Mouse (Mus musculus) stomach, postnatal 0 days (tissue): Measurements from ENCODE around the gene Wasf2. TPM values are rescaled to one million over a fixed set of nuclear protein-coding genes. Genes with fewer than 3 reads are reported as not detected.

Experiments used
- ATAC-seq: fragments of 200-750 bp; cut with Nextera tagmentation; 2 replicates; pipeline ENCODE4 v1.8.0; 2017; ENCODE audit not compliant: low FRiP score, low TSS enrichment
- DNase-seq: peaks from one replicate; pipeline ENCODE4 v3.0.0-alpha.2; 2016; ENCODE audit warnings: low spot score
- H3K27ac ChIP-seq: fragments of 300-500 bp; sonication (generic); replicated peaks from 2 replicates; pipeline ENCODE4 v1.5.1; 2014; ENCODE audit warnings: mild to moderate bottlenecking, control low read depth
- H3K27me3 ChIP-seq: fragments of 300-500 bp; sonication (generic); 2 replicates; pipeline ENCODE4 v1.6.1; 2014; ENCODE audit warnings: low read length; ENCODE audit not compliant: control insufficient read depth, insufficient read depth
- H3K36me3 ChIP-seq: fragments of 300-500 bp; sonication (generic); 2 replicates; pipeline ENCODE4 v1.6.1; 2014; ENCODE audit warnings: low read length, mixed read lengths; ENCODE audit not compliant: control insufficient read depth, insufficient read depth
- H3K4me1 ChIP-seq: fragments of 300-500 bp; sonication (generic); replicated peaks from 2 replicates; pipeline ENCODE4 v1.6.1; 2014; ENCODE audit warnings: antibody characterized with exemption; ENCODE audit not compliant: control insufficient read depth, insufficient read depth
- H3K4me2 ChIP-seq: fragments of 300-500 bp; sonication (generic); replicated peaks from 2 replicates; pipeline ENCODE4 v1.6.1; 2014; ENCODE audit warnings: low read depth, mild to moderate bottlenecking, control low read depth, moderate library complexity
- H3K4me3 ChIP-seq: fragments of 300-500 bp; sonication (generic); 2 replicates; pipeline ENCODE4 v1.5.1; 2014; ENCODE audit warnings: low read depth, low read length, control low read depth
- H3K9ac ChIP-seq: fragments of 300-500 bp; sonication (generic); 2 replicates; pipeline ENCODE4 v1.6.1; 2014; ENCODE audit warnings: mild to moderate bottlenecking, low read length, control low read depth, mixed read lengths
- H3K9me3 ChIP-seq: fragments of 300-500 bp; sonication (generic); 2 replicates; pipeline ENCODE4 v1.6.1; 2016; ENCODE audit warnings: low read length; ENCODE audit not compliant: control insufficient read depth
- CTCF ChIP-seq: IDR thresholded peaks from 2 replicates; pipeline ENCODE4 v1.5.1; 2016; ENCODE audit warnings: antibody characterized with exemption, low read depth, mild to moderate bottlenecking, moderate library complexity
- EP300 ChIP-seq: optimal IDR thresholded peaks from 2 replicates; pipeline ENCODE3; 2016; ENCODE audit warnings: antibody characterized with exemption
- WGBS: fragments of 180-500 bp; shearing (Covaris S2); extraction: QIAGEN DNeasy Blood & Tissue Kit; methylation state at CpG from one replicate; pipeline ENCODE4 v1.1.7; 2014; 5-methylcytosine and 5-hydroxymethylcytosine counted together
- polyA plus RNA-seq: library from polyadenylated mRNA; unstranded; fragments of >200 nt; fragmentation: Nextera tagmentation; extraction: Ambion mirVana; gene quantifications from 2 replicates; pipeline ENCODE4 v1.2.1, GENCODE M21; 2015

Wasf2 gene
- polyA plus RNA-seq, 1 experiment from 2014 or later = 84.2 TPM

DNA sequence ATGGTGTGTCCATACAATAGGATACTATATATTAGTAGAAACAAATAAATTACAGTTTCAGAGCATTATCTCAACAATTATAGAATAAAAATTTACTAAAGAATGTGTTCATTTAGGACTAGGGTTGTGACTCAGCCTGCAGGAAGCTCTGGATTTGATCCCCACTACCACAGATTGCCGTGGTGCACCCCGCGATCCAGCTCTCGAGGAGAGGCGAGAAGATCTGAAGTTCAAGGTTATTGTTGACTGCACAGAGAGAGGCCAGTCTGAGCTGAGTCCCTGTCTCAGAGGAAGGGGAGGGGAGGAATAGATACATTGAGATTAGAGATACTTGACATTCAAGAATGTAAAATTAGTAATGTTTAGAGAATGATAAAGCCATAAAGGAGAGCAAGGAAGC is 24.7 kb downstream of the Wasf2 start:
- Histone ChIP-seq H3K4me1 (no peaks in the 10 kb centered on the region; the same call in 1 of the 2 replicates), H3K9me3 (no peaks in the 10 kb centered on the region), H3K36me3 (no peaks in the 10 kb centered on the region), H3K4me3 (no peak overlapping the region), H3K9ac (no peak overlapping the region), H3K27ac (no peak overlapping the region), H3K4me2 (no peak overlapping the region), H3K27me3 (no peaks in the 10 kb centered on the region)
- DNase-seq = no peak
- 79% methylated on average over 5 of the region's 5 CpGs for WGBS
- TF ChIP-seq EP300 (no peak), CTCF (no peak)
- no peak for ATAC-seq

DNA sequence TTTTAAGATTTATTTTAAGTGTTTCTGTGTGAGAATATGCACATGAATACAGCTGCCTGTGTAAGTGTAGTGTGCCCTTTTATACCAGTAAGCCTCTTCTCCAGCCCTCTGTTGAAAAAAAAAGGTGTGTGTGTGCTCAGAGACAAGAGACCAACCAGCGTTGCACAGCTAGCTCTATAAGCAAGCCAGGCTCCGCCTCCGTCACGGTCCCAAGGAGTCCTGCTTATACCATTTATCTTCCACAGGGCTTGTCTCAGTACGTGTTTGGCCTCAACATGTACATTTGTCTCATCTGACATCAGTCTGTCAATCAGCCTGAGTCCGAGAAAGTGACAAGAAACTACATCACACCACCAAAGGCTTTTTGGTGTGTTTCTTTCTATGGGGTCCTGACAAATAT is 25.4 kb downstream of the Wasf2 start:
- Histone ChIP-seq H3K4me1 (no peaks in the 10 kb centered on the region; the same call in 1 of the 2 replicates), H3K4me2 (no peak overlapping the region), H3K9ac (no peak overlapping the region), H3K27ac (no peak overlapping the region), H3K36me3 (0 out of 2 replicates have a peak, but pooled peaks cover 2% of the 10 kb centered on the region), H3K4me3 (no peak overlapping the region), H3K9me3 (no peaks in the 10 kb centered on the region), H3K27me3 (no peaks in the 10 kb centered on the region)
- DNase-seq = no peak
- no peak for ATAC-seq
- WGBS = 74% methylated on average over 6 of the region's 6 CpGs
- no peak for TF ChIP-seq EP300
- TF ChIP-seq CTCF = no peak

DNA sequence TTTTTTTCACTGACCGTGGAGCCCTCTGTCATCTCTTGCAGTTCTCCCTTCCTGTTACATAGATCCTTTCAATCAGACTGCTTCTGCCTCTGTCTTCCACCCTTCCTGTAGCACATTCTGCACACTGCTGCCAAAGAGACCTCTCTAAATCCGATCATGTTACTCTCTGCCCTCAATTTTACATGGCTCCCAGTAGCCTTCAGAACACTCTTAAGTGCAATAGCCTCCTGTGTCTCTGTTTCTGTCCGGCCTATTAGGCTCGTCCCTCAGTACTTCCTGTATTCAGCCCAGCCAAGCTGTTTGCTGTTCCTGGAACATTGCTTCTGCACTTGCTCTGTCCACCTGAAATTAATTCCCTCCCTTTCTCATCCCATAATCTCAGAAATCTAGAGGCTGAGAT is 26.1 kb downstream of the Wasf2 start:
- H3K27ac ChIP-seq = no peak overlapping the region
- H3K4me2 ChIP-seq = no peak overlapping the region
- no peaks in the 10 kb centered on the region; the same call in 1 of the 2 replicates for H3K4me1 ChIP-seq
- no peak overlapping the region for H3K9ac ChIP-seq
- no peaks in the 10 kb centered on the region for H3K9me3 ChIP-seq
- no peak for TF ChIP-seq EP300
- no peaks in the 10 kb centered on the region for H3K27me3 ChIP-seq
- 0 out of 2 replicates have a peak, but pooled peaks cover 2% of the 10 kb centered on the region for H3K36me3 ChIP-seq
- no peak overlapping the region for H3K4me3 ChIP-seq
- no peak for ATAC-seq
- 74% methylated on average over 4 of the region's 4 CpGs for WGBS
- no peak for DNase-seq

DNA sequence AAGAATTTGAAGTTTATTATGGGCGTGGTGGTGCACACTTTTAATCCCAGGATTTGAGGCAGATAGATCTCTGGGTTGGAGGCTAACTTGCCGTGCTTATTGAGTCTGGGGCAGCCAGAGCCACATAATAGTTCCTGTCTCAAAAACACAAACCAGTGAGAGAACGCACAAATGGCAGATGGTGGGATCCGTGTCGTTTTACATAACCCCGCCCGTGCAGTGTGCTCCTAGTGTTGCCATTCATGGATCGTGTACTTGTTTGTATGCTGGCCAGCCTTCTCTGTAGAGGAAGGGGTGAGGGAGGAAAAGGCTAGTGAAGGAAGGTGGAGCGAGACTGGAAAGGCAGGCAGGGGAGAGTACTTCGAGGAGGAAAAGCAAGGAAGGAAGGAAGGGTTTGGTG is 26.5 kb downstream of the Wasf2 start:
- 66% methylated on average over 10 of the region's 10 CpGs for WGBS
- DNase-seq (no peak), ATAC-seq (no peak)
- no peak overlapping the region for H3K9ac ChIP-seq
- H3K4me3 ChIP-seq = no peak overlapping the region
- H3K9me3 ChIP-seq = no peaks in the 10 kb centered on the region
- no peak overlapping the region for H3K4me2 ChIP-seq
- H3K27ac ChIP-seq = no peak overlapping the region
- TF ChIP-seq EP300 = no peak
- no peak for TF ChIP-seq CTCF
- no peaks in the 10 kb centered on the region; the same call in 1 of the 2 replicates for H3K4me1 ChIP-seq
- H3K27me3 ChIP-seq = no peaks in the 10 kb centered on the region
- H3K36me3 ChIP-seq = 0 out of 2 replicates have a peak, but pooled peaks cover 2% of the 10 kb centered on the region

DNA sequence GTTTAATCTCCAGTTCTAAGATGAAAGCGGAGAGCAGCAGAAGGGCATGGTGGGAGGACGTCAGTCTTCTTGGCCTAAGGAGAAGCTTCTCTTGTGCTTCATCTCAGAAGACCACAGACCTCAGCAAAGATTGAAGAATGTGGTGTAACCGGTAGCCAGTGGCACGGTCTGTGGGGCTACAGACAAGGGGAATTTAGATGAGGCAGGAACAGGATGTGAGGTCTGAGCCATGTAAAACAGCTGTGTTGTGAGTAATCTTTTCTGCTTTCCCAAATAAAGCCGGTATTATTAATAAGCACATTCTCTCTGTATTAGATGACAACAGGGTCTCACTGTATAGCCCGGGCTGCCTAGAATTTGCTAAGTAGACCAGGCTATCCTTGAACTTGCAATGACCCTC is 28.8 kb downstream of the Wasf2 start:
- no peaks in the 10 kb centered on the region for H3K27me3 ChIP-seq
- 0 out of 2 replicates have a peak, but pooled peaks cover 2% of the 10 kb centered on the region for H3K36me3 ChIP-seq
- no peak for ATAC-seq
- no peak overlapping the region for H3K9ac ChIP-seq
- H3K4me2 ChIP-seq = no peak overlapping the region
- TF ChIP-seq CTCF (no peak), EP300 (no peak)
- H3K4me3 ChIP-seq = no peak overlapping the region
- no peaks in the 10 kb centered on the region; the same call in 1 of the 2 replicates for H3K4me1 ChIP-seq
- WGBS = 54% methylated on average over 6 of the region's 6 CpGs
- H3K9me3 ChIP-seq = no peaks in the 10 kb centered on the region
- H3K27ac ChIP-seq = peak overlapping the region; percentile 56
- DNase-seq = no peak

DNA sequence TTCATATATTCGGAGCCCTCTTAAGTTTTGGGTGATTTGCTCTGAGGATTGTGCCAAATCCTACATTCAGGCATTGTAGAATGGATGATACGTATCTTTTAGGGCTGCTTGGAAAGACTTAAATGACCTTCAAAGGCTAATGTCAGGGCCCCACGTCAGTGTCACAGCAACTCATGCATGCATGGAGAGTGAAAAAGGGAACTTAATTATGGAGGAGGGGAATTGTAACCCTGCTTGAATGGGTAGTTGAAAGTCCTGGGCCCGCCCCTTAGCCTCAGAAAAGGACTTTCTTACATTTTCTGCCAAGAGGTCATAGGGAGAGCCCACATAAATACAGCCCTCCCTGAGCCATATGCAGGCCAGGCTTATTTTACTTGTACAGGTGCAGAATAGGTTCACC is 29.3 kb downstream of the Wasf2 start:
- Histone ChIP-seq H3K4me2 (no peak overlapping the region), H3K9me3 (no peaks in the 10 kb centered on the region), H3K9ac (no peak overlapping the region), H3K4me3 (no peak overlapping the region), H3K27ac (peak overlapping the region; percentile 56; the same call in 1 of the 2 replicates), H3K27me3 (no peaks in the 10 kb centered on the region), H3K36me3 (0 out of 2 replicates have a peak, but pooled peaks cover 2% of the 10 kb centered on the region), H3K4me1 (no peaks in the 10 kb centered on the region; the same call in 1 of the 2 replicates)
- 84% methylated on average over 4 of the region's 4 CpGs for WGBS
- no peak for DNase-seq
- no peak for TF ChIP-seq EP300
- TF ChIP-seq CTCF = no peak
- ATAC-seq = no peak
